Mouse (Mus musculus): ENCODE results near the gene Otx2. TPM values are rescaled to one million over a fixed set of nuclear protein-coding genes. Genes with fewer than 3 reads are reported as not detected.

Otx2 gene
- polyA plus RNA-seq, 1 experiment from 2014 or later = not detected

DNA sequence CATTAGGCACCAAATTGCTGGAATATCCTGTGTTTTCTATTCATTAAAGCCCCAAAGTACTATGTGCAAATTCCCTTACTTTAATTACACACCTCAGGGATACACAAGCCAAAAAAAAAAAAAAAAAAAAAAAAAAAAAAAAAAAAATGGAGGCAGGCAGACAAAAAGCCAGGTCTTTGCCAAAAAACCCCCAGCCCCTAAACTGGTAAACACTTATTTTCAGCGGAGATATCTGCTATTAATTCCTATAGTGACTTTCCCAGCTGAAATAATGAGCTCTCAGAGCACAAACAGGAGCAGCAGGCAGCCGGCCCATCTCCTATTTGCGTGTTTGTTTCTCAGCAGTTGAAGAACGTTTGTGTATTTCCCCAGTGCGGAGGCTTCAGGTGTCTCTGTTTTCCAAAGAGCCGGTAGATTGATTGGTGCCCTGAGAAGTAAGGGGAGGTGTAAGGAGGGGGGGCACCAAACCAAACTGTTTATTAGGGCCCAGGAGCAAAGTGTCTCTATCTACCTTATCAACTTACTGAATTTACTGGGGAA lies 34.3 kb upstream of the Otx2 start:
- Histone ChIP-seq H3K4me2 (no peak overlapping the region), H3K27ac (ENCODE audit: low read depth, low read length) (no peak overlapping the region), H3K27me3 (replicated peaks; ENCODE audit: control insufficient read depth, insufficient read depth, low read length) (peaks cover 15% of the 10 kb centered on the region), H3K9ac (ENCODE audit: low read depth, low read length) (no peak overlapping the region), H3K4me1 (replicated peaks; ENCODE audit: control insufficient read depth, insufficient read depth, low read length) (no peaks in the 10 kb centered on the region), H3K9me3 (ENCODE audit: control insufficient read depth, low read length) (no peaks in the 10 kb centered on the region), H3K36me3 (ENCODE audit: control insufficient read depth, insufficient read depth, low read length) (no peaks in the 10 kb centered on the region), H3K4me3 (ENCODE audit: low read depth, low read length) (no peak overlapping the region)
- 16% methylated on average over 6 of the region's 6 CpGs for WGBS
- no peak for DNase-seq (ENCODE audit: low spot score)
- ATAC-seq (replicated peaks; ENCODE audit: low FRiP score) = no peak

GRCm38 (mm10) chr14:48707391-48707790 lies 33.8 kb upstream of the Otx2 start:
- no peaks in the 10 kb centered on the region for H3K9me3 ChIP-seq (ENCODE audit: control insufficient read depth, low read length)
- no peak overlapping the region for H3K27ac ChIP-seq (ENCODE audit: low read depth, low read length)
- ATAC-seq (replicated peaks; ENCODE audit: low FRiP score) (no peak), DNase-seq (ENCODE audit: low spot score) (no peak)
- H3K4me3 ChIP-seq (ENCODE audit: low read depth, low read length) = no peak overlapping the region
- H3K4me1 ChIP-seq (replicated peaks; ENCODE audit: control insufficient read depth, insufficient read depth, low read length) = no peaks in the 10 kb centered on the region
- no peaks in the 10 kb centered on the region for H3K36me3 ChIP-seq (ENCODE audit: control insufficient read depth, insufficient read depth, low read length)
- peaks cover 15% of the 10 kb centered on the region for H3K27me3 ChIP-seq (replicated peaks; ENCODE audit: control insufficient read depth, insufficient read depth, low read length)
- no peak overlapping the region for H3K4me2 ChIP-seq
- no peak overlapping the region for H3K9ac ChIP-seq (ENCODE audit: low read depth, low read length)
- WGBS = 71% methylated on average over 5 of the region's 5 CpGs

DNA sequence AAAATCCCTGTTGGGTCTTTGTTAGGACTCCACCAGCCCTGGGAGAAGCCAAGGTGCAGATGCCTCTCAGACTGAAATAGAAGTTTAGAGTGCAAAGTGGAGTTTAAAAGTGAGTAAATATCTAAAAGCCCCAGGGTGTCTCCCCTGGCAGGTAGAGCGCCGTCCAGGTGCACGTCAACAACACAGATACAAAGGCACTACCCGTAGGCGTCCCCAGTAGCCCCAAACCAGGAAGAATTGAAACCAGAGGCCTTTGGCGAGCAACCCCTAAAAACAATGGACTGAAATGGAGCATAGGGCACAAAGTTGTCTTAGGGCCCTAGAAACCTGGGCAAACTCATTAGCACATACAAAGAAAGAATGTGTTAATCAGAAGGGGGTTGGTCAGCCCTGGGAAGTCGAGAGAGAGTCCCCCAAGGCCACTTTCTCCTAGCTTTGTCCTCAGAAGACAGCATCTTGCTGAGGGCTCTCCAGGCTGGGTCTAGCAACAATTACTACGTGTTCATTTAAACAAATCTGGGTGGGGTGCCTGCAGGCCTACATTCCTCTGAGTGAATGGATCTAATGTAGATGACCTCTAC lies 27.3 kb upstream of the Otx2 start:
- no peaks in the 10 kb centered on the region for H3K36me3 ChIP-seq (ENCODE audit: control insufficient read depth, insufficient read depth, low read length)
- WGBS = 49% methylated on average over 8 of the region's 8 CpGs
- H3K9ac ChIP-seq (ENCODE audit: low read depth, low read length) = no peak overlapping the region
- DNase-seq (ENCODE audit: low spot score) (no peak), ATAC-seq (replicated peaks; ENCODE audit: low FRiP score) (no peak)
- H3K4me3 ChIP-seq (ENCODE audit: low read depth, low read length) = no peak overlapping the region
- no peaks in the 10 kb centered on the region for H3K27me3 ChIP-seq (replicated peaks; ENCODE audit: control insufficient read depth, insufficient read depth, low read length)
- no peak overlapping the region for H3K4me2 ChIP-seq
- H3K4me1 ChIP-seq (replicated peaks; ENCODE audit: control insufficient read depth, insufficient read depth, low read length) = no peaks in the 10 kb centered on the region
- no peaks in the 10 kb centered on the region for H3K9me3 ChIP-seq (ENCODE audit: control insufficient read depth, low read length)
- H3K27ac ChIP-seq (ENCODE audit: low read depth, low read length) = no peak overlapping the region

DNA sequence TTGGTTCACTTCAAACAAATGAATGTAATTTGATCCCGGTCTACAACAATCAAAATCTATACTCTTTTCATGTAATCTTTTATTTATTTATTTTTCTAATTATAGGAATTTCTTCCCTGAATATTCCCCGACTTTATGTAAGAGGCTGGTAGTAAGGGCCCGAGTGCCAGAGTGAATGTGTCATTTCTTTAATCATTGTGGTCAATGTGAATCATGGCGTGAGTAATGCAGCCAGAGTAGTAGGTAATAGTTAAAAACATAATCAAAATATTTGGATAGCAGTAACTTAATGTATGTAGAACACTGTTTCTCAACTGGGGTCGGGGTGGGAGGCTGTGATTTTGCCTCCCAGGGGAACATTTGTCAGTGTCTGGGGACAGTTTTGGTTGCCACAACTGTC lies 6.0 kb upstream of the Otx2 start:
- DNase-seq (ENCODE audit: low spot score) (no peak), ATAC-seq (replicated peaks; ENCODE audit: low FRiP score) (no peak)
- no peak overlapping the region for H3K9ac ChIP-seq (ENCODE audit: low read depth, low read length)
- no peaks in the 10 kb centered on the region for H3K36me3 ChIP-seq (ENCODE audit: control insufficient read depth, insufficient read depth, low read length)
- H3K4me3 ChIP-seq (ENCODE audit: low read depth, low read length) = no peak overlapping the region
- H3K27me3 ChIP-seq (replicated peaks; ENCODE audit: control insufficient read depth, insufficient read depth, low read length) = peaks cover 18% of the 10 kb centered on the region
- no peaks in the 10 kb centered on the region for H3K9me3 ChIP-seq (ENCODE audit: control insufficient read depth, low read length)
- no peak overlapping the region for H3K27ac ChIP-seq (ENCODE audit: low read depth, low read length)
- no peaks in the 10 kb centered on the region for H3K4me1 ChIP-seq (replicated peaks; ENCODE audit: control insufficient read depth, insufficient read depth, low read length)
- H3K4me2 ChIP-seq = no peak overlapping the region
- WGBS = 74% methylated on average over 5 of the region's 5 CpGs

DNA sequence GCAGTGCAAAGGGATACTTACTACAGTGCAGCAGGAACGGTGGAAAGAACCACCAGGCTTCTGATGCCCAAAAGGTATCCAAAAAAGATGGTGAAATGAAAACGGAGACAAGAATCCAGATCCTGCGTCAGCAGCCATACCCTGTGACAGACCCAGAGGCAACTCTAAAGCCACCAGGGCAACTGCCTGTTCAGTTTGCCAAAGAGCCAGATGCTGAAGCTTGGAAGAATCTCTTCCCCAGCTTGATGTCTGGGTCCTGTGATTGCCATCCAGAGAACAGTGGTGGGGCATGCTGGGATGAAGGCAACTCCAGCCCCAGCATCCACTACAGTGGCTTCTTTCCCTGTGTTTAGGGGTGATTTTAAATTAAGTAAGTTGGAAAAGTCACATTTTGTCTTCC lies 5.1 kb upstream of the Otx2 start:
- H3K27ac ChIP-seq (ENCODE audit: low read depth, low read length) = no peak overlapping the region

GRCm38 (mm10) chr14:48674036-48674831 lies 615 bp upstream of the Otx2 start:
- WGBS = 3% methylated on average over 36 of the region's 36 CpGs

More for the DNA sequence above, 5.1 kb upstream of the Otx2 start:
- no peak for DNase-seq (ENCODE audit: low spot score)
- H3K4me1 ChIP-seq (replicated peaks; ENCODE audit: control insufficient read depth, insufficient read depth, low read length) = no peaks in the 10 kb centered on the region
- no peaks in the 10 kb centered on the region for H3K9me3 ChIP-seq (ENCODE audit: control insufficient read depth, low read length)
- ATAC-seq (replicated peaks; ENCODE audit: low FRiP score) = no peak
- no peaks in the 10 kb centered on the region for H3K36me3 ChIP-seq (ENCODE audit: control insufficient read depth, insufficient read depth, low read length)
- peaks cover 28% of the 10 kb centered on the region for H3K27me3 ChIP-seq (replicated peaks; ENCODE audit: control insufficient read depth, insufficient read depth, low read length)
- H3K4me3 ChIP-seq (ENCODE audit: low read depth, low read length) = no peak overlapping the region
- no peak overlapping the region for H3K4me2 ChIP-seq
- 75% methylated on average over 3 of the region's 3 CpGs for WGBS
- H3K9ac ChIP-seq (ENCODE audit: low read depth, low read length) = no peak overlapping the region

DNA sequence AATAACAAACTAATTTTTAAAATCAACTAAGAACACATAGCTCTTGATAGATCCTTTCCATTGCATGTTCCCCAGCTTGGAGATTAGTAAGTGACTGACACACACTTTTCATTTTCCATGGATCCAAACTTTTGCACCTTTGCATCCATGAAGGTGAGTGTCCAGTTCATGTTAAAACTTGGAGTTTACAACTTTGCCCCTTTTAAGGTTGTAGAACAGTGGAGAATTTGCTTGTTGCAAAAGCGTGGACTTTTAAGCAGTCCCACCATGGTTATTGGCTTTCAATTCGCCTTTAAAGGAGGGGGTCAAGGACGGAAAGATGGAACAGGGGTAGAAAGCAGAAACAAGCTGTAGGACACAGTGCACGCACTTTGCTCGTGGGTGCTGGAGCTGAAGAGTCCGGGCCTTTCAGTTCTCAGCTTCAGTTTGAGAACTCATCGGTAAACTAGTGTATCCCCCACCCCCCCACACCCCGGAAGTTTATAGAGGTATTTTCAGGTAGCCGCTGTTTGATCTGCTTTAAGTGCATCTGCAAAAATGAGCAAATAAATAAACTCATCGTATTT lies 925 bp downstream of the Otx2 start:
- no peak overlapping the region for H3K9ac ChIP-seq (ENCODE audit: low read depth, low read length)
- H3K4me1 ChIP-seq (replicated peaks; ENCODE audit: control insufficient read depth, insufficient read depth, low read length) = no peaks in the 10 kb centered on the region
- no peak overlapping the region for H3K4me2 ChIP-seq
- H3K27ac ChIP-seq (ENCODE audit: low read depth, low read length) = no peak overlapping the region
- DNase-seq (ENCODE audit: low spot score) (no peak), ATAC-seq (replicated peaks; ENCODE audit: low FRiP score) (no peak)
- 15% methylated on average over 10 of the region's 10 CpGs for WGBS
- H3K27me3 ChIP-seq (replicated peaks; ENCODE audit: control insufficient read depth, insufficient read depth, low read length) = peaks cover 85% of the 10 kb centered on the region
- H3K4me3 ChIP-seq (ENCODE audit: low read depth, low read length) = no peak overlapping the region
- no peaks in the 10 kb centered on the region for H3K9me3 ChIP-seq (ENCODE audit: control insufficient read depth, low read length)
- H3K36me3 ChIP-seq (ENCODE audit: control insufficient read depth, insufficient read depth, low read length) = no peaks in the 10 kb centered on the region

More at GRCm38 (mm10) chr14:48674036-48674831, 615 bp upstream of the Otx2 start:
- Histone ChIP-seq H3K36me3 (ENCODE audit: control insufficient read depth, insufficient read depth, low read length) (no peaks in the 10 kb centered on the region), H3K4me2 (peak overlapping the region; percentile 16; the same call in 1 of the 2 replicates), H3K9ac (ENCODE audit: low read depth, low read length) (no peak overlapping the region), H3K4me3 (ENCODE audit: low read depth, low read length) (no peak overlapping the region), H3K4me1 (replicated peaks; ENCODE audit: control insufficient read depth, insufficient read depth, low read length) (no peaks in the 10 kb centered on the region), H3K27me3 (replicated peaks; ENCODE audit: control insufficient read depth, insufficient read depth, low read length) (peaks cover 72% of the 10 kb centered on the region), H3K9me3 (ENCODE audit: control insufficient read depth, low read length) (no peaks in the 10 kb centered on the region), H3K27ac (ENCODE audit: low read depth, low read length) (no peak overlapping the region)
- no peak; the same call in 1 of the 2 replicates for ATAC-seq (replicated peaks; ENCODE audit: low FRiP score)
- DNase-seq (ENCODE audit: low spot score) = peak; percentile 38

DNA sequence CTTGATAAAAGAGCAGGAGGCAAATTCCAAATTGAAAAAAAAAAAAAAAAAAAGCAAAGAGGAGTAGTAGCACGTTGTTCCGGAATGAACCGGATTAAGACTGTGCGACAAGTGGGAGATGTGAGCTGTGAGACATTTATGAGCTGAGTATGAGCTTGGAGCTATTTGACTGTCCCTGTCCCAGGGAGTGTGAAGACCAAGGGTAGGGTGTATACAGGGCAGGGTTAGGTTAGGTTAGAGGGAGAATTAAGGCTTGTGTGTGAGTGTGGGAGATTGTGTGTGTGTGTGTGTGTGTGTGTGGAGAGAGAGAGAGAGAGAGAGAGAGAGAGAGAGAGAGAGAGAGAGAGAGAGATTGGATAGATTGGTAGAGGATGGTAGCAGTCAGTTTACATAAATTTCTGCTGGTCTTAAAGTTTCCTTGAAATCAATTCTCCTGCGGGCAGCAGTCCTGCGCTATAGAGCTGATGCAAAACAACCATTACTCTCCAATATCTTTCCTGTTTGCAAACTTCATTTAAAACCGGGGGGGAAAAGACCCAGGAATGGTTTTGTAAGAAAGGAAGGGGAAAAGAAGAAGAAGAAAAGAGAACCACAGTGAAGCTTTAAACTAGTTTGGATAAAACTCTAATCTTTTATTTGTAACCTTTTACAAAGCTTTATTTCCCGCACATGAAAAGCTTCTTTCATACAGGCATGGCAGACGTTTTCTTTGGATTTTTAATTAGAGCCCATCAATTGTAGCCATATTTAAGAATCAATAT lies 2.0 kb downstream of the Otx2 start:
- Histone ChIP-seq H3K9me3 (ENCODE audit: control insufficient read depth, low read length) (no peaks in the 10 kb centered on the region), H3K36me3 (ENCODE audit: control insufficient read depth, insufficient read depth, low read length) (no peaks in the 10 kb centered on the region), H3K4me3 (ENCODE audit: low read depth, low read length) (no peak overlapping the region), H3K9ac (ENCODE audit: low read depth, low read length) (no peak overlapping the region), H3K4me1 (replicated peaks; ENCODE audit: control insufficient read depth, insufficient read depth, low read length) (no peaks in the 10 kb centered on the region), H3K27me3 (replicated peaks; ENCODE audit: control insufficient read depth, insufficient read depth, low read length) (peaks cover 95% of the 10 kb centered on the region), H3K27ac (ENCODE audit: low read depth, low read length) (no peak overlapping the region), H3K4me2 (no peak overlapping the region)
- ATAC-seq (replicated peaks; ENCODE audit: low FRiP score) (no peak), DNase-seq (ENCODE audit: low spot score) (no peak)
- WGBS = 38% methylated on average over 9 of the region's 9 CpGs

All from liver, embryonic 11.5 days (tissue).